ENCODE assay signal across 20 mouse cellular contexts in the genomic region with DNA sequence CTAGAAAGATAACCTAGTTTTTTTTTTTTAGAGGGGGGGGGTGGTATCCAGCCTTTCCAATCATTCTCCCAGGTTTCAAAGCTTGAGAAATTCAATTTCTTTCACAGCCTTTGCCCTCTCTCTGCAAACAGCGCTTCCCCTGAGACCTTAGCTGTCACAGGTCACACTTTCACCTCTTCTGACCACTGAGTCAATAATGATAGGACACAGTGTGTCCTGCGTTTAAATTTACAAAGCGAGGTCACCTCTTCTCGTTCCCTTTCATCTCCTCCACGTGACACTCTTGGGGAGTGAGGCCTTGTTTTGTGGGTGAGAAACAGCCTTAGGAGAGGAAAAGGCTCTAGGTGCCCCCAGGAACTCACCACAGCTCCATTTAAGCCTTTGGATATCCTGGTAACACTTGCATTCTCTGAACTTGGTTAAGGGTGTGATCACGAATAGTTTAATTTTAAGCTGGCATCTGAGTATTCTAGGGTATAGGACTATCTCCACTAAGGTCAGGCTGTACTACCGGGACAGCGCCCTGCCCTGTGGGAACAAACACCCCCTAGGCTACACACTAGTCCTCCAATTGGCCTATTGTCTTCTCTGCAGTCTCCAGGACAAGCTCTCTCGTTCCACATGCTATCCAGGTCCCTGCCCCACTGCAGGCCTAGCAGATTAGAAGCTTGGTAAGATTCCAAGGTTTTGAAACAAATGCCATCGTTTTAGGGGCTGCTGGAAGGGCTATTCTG. TPM values are rescaled to one million over a fixed set of nuclear protein-coding genes. Genes with fewer than 3 reads are reported as not detected.
DNase-seq lines count a peak whose midpoint lies in the region; ATAC-seq and TF ChIP-seq lines count a peak whose summit lies in the region.
"Had no signal": no experiment of that assay in that cellular context is flagged by ENCODE, and none has a peak within 500 bp of the region (broad histone marks: within the 10 kb centered on the region; RNA-seq: fewer than 3 reads in every experiment).

No protein-coding gene starts in this region.

- peak; percentile 52; the same call in 1 of the 2 replicates for TF ChIP-seq EP300 in ES-Bruce4 (IDR thresholded peaks at IDR 0.05; ENCODE audit: insufficient read depth, low read depth, low read length)

- 43% methylated on average over 10 of the region's 10 CpGs for WGBS in embryonic facial prominence, embryonic 14.5 days
- WGBS in embryonic facial prominence, embryonic 10.5 days: 43% methylated on average over 10 of the region's 10 CpGs
- WGBS in hindbrain, embryonic 13.5 days: 56% methylated on average over 10 of the region's 10 CpGs
- 53% methylated on average over 10 of the region's 10 CpGs for WGBS in hindbrain, embryonic 16.5 days
- 34% methylated on average over 10 of the region's 10 CpGs for WGBS in liver, embryonic 15.5 days (ENCODE audit: insufficient replicate concordance)
- 70% methylated on average over 10 of the region's 10 CpGs for WGBS in thymus, adult 2 months

- H3K9ac ChIP-seq in embryonic facial prominence, embryonic 14.5 days (ENCODE audit: low read depth, low read length): no peak overlapping the region
- no peak overlapping the region for H3K9ac ChIP-seq in hindbrain, embryonic 13.5 days
- H3K9ac ChIP-seq in hindbrain, embryonic 16.5 days (ENCODE audit: low read depth, low read length): no peak overlapping the region
- peak overlapping the region; percentile 34; the same call in 1 of the 2 replicates for H3K9ac ChIP-seq in ES-Bruce4 (ENCODE audit: low read depth, poor library complexity, severe bottlenecking)
- H3K9ac ChIP-seq in liver, embryonic 15.5 days: no peak overlapping the region
- H3K9ac ChIP-seq: embryonic facial prominence, embryonic 15.5 days; neural tube, embryonic 13.5 days had no signal

- no peaks in the 10 kb centered on the region for H3K36me3 ChIP-seq in embryonic facial prominence, embryonic 14.5 days (ENCODE audit: control insufficient read depth, insufficient read depth, low read length)
- H3K36me3 ChIP-seq in embryonic facial prominence, embryonic 10.5 days (replicated peaks): peaks cover 4% of the 10 kb centered on the region; the same call in 1 of the 2 replicates
- H3K36me3 ChIP-seq in hindbrain, embryonic 13.5 days: peaks cover 43% of the 10 kb centered on the region
- H3K36me3 ChIP-seq in hindbrain, embryonic 16.5 days (ENCODE audit: control insufficient read depth, insufficient read depth, low read length): no peaks in the 10 kb centered on the region; the same call in 1 of the 2 replicates
- H3K36me3 ChIP-seq in ES-Bruce4 (ENCODE audit: control insufficient read depth, insufficient read depth, low read length, poor library complexity, severe bottlenecking): no peaks in the 10 kb centered on the region
- no peaks in the 10 kb centered on the region for H3K36me3 ChIP-seq in liver, embryonic 15.5 days (replicated peaks)
- H3K36me3 ChIP-seq in thymus, adult 2 months (ENCODE audit: control insufficient read depth, insufficient read depth, low read length): no peaks in the 10 kb centered on the region
- H3K36me3 ChIP-seq: embryonic facial prominence, embryonic 15.5 days had no signal

- H3K9me3 ChIP-seq in embryonic facial prominence, embryonic 14.5 days (ENCODE audit: control insufficient read depth, low read length): no peaks in the 10 kb centered on the region
- no peaks in the 10 kb centered on the region for H3K9me3 ChIP-seq in embryonic facial prominence, embryonic 10.5 days
- no peaks in the 10 kb centered on the region for H3K9me3 ChIP-seq in hindbrain, embryonic 13.5 days
- H3K9me3 ChIP-seq in hindbrain, embryonic 16.5 days (ENCODE audit: control insufficient read depth, low read length): no peaks in the 10 kb centered on the region
- H3K9me3 ChIP-seq in ES-Bruce4 (replicated peaks; ENCODE audit: control insufficient read depth, insufficient read depth, low read length, poor library complexity, severe bottlenecking): no peaks in the 10 kb centered on the region
- H3K9me3 ChIP-seq in liver, embryonic 15.5 days (replicated peaks): no peaks in the 10 kb centered on the region
- H3K9me3 ChIP-seq: embryonic facial prominence, embryonic 15.5 days; neural tube, embryonic 13.5 days had no signal

- ATAC-seq in embryonic facial prominence, embryonic 14.5 days (ENCODE audit: low read depth): no peak
- no peak for ATAC-seq in hindbrain, embryonic 13.5 days (ENCODE audit: low FRiP score)
- no peak for ATAC-seq in hindbrain, embryonic 16.5 days
- ATAC-seq in liver, embryonic 15.5 days (ENCODE audit: insufficient read depth): peak; percentile 76
- ATAC-seq: activated CD4-positive, CD25-positive, alpha-beta regulatory T cell, adult 4 months had no signal

- no peak overlapping the region for H3K4me3 ChIP-seq in embryonic facial prominence, embryonic 14.5 days (ENCODE audit: low read depth, low read length)
- H3K4me3 ChIP-seq in embryonic facial prominence, embryonic 10.5 days: no peak overlapping the region
- no peak overlapping the region for H3K4me3 ChIP-seq in hindbrain, embryonic 13.5 days
- no peak overlapping the region for H3K4me3 ChIP-seq in hindbrain, embryonic 16.5 days (ENCODE audit: low read length)
- H3K4me3 ChIP-seq in ES-Bruce4 (ENCODE audit: low read depth, low read length): peak overlapping the region; percentile 34; the same call in 1 of the 2 replicates
- H3K4me3 ChIP-seq in liver, embryonic 15.5 days (replicated peaks): peak overlapping the region; percentile 21
- H3K4me3 ChIP-seq in thymus, adult 2 months (ENCODE audit: control insufficient read depth, insufficient read depth, low read length): no peak overlapping the region
- H3K4me3 ChIP-seq: embryonic facial prominence, embryonic 15.5 days; neural tube, embryonic 13.5 days had no signal

- no peak for TF ChIP-seq POLR2A in ES-Bruce4 (IDR thresholded peaks at IDR 0.05; ENCODE audit: insufficient read depth, low read length)
- TF ChIP-seq POLR2A in thymus, adult 2 months (IDR thresholded peaks at IDR 0.05; ENCODE audit: control insufficient read depth, extremely low read depth, insufficient read depth, low read length, poor library complexity): no peak

- no peak overlapping the region for H3K27ac ChIP-seq in embryonic facial prominence, embryonic 14.5 days (replicated peaks; ENCODE audit: low read depth, low read length)
- H3K27ac ChIP-seq in embryonic facial prominence, embryonic 10.5 days (replicated peaks): no peak overlapping the region
- H3K27ac ChIP-seq in hindbrain, embryonic 13.5 days: 0 out of 2 replicates have a peak overlapping the region, but pooled peaks have one; percentile 23
- no peak overlapping the region for H3K27ac ChIP-seq in hindbrain, embryonic 16.5 days (ENCODE audit: low read depth, low read length)
- H3K27ac ChIP-seq in ES-Bruce4 (ENCODE audit: insufficient read depth, low read length): peak overlapping the region; percentile 16
- H3K27ac ChIP-seq in liver, embryonic 15.5 days (replicated peaks): peak overlapping the region; percentile 77
- no peak overlapping the region for H3K27ac ChIP-seq in thymus, adult 2 months (ENCODE audit: control insufficient read depth, insufficient read depth, low read length)
- H3K27ac ChIP-seq: embryonic facial prominence, embryonic 15.5 days; neural tube, embryonic 13.5 days had no signal

- 0 out of 2 replicates have a peak, but pooled peaks cover 3% of the 10 kb centered on the region for H3K4me1 ChIP-seq in embryonic facial prominence, embryonic 14.5 days (ENCODE audit: control insufficient read depth, insufficient read depth, low read length)
- peaks cover 19% of the 10 kb centered on the region for H3K4me1 ChIP-seq in embryonic facial prominence, embryonic 10.5 days
- H3K4me1 ChIP-seq in hindbrain, embryonic 13.5 days (replicated peaks): peaks cover 57% of the 10 kb centered on the region
- H3K4me1 ChIP-seq in hindbrain, embryonic 16.5 days (ENCODE audit: control insufficient read depth, insufficient read depth, low read depth, low read length): peaks cover 11% of the 10 kb centered on the region
- peaks cover 9% of the 10 kb centered on the region for H3K4me1 ChIP-seq in ES-Bruce4 (ENCODE audit: control insufficient read depth, insufficient read depth, low read length)
- H3K4me1 ChIP-seq in liver, embryonic 15.5 days (replicated peaks): no peaks in the 10 kb centered on the region
- H3K4me1 ChIP-seq in thymus, adult 2 months (replicated peaks; ENCODE audit: control insufficient read depth, insufficient read depth, low read length): no peaks in the 10 kb centered on the region

- no peak for DNase-seq in embryonic facial prominence, embryonic 14.5 days (ENCODE audit: low spot score)
- no peak for DNase-seq in embryonic facial prominence, embryonic 10.5 days (ENCODE audit: low spot score)
- DNase-seq in adrenal gland, adult 2 months: no peak
- DNase-seq in thymus, adult 2 months: no peak
- DNase-seq: adrenal gland, postnatal 25 days; cerebellum, adult 8-10 months; gastrocnemius, postnatal 25 days; kidney, adult 2 months; kidney, postnatal 36 days; lung, postnatal 10 days; right cerebral cortex, postnatal 25 days had no signal

- H3K4me2 ChIP-seq in embryonic facial prominence, embryonic 14.5 days (ENCODE audit: low read depth, low read length): 0 out of 2 replicates have a peak overlapping the region, but pooled peaks have one; percentile 6
- no peak overlapping the region for H3K4me2 ChIP-seq in hindbrain, embryonic 13.5 days
- H3K4me2 ChIP-seq in hindbrain, embryonic 16.5 days (ENCODE audit: low read length): no peak overlapping the region
- H3K4me2 ChIP-seq in liver, embryonic 15.5 days: peak overlapping the region; percentile 36
- H3K4me2 ChIP-seq: neural tube, embryonic 13.5 days had no signal

- TF ChIP-seq CTCF in ES-Bruce4 (IDR thresholded peaks at IDR 0.05; ENCODE audit: low read depth, low read length): no peak
- TF ChIP-seq CTCF in thymus, adult 2 months (IDR thresholded peaks at IDR 0.05; ENCODE audit: borderline replicate concordance, control insufficient read depth, extremely low read depth, insufficient read depth, low read length, poor library complexity): no peak

- no peaks in the 10 kb centered on the region; the same call in 1 of the 2 replicates for H3K27me3 ChIP-seq in embryonic facial prominence, embryonic 14.5 days (replicated peaks; ENCODE audit: control insufficient read depth, insufficient read depth, low read length)
- peaks cover 73% of the 10 kb centered on the region for H3K27me3 ChIP-seq in embryonic facial prominence, embryonic 10.5 days (replicated peaks; ENCODE audit: low read depth, poor library complexity, severe bottlenecking)
- H3K27me3 ChIP-seq in hindbrain, embryonic 13.5 days: no peaks in the 10 kb centered on the region
- H3K27me3 ChIP-seq in hindbrain, embryonic 16.5 days (replicated peaks; ENCODE audit: control insufficient read depth, insufficient read depth, low read length): no peaks in the 10 kb centered on the region
- no peaks in the 10 kb centered on the region for H3K27me3 ChIP-seq in ES-Bruce4 (ENCODE audit: control insufficient read depth, insufficient read depth, low read length, poor library complexity, severe bottlenecking)
- peaks cover 6% of the 10 kb centered on the region; the same call in 1 of the 2 replicates for H3K27me3 ChIP-seq in liver, embryonic 15.5 days
- H3K27me3 ChIP-seq in thymus, adult 2 months (ENCODE audit: control insufficient read depth, insufficient read depth, low read length): no peaks in the 10 kb centered on the region; the same call in 1 of the 2 replicates
- H3K27me3 ChIP-seq: neural tube, embryonic 13.5 days had no signal

RNA-seq across cellular contexts. Expression of a gene that starts 23.1 kb away (rescaled TPM):
- polyA plus RNA-seq in embryonic facial prominence, embryonic 14.5 days (2014; fragmentation: Nextera tagmentation; extraction: Ambion mirVana): 18.4 and 27.3 TPM in 2 replicates
- polyA plus RNA-seq in embryonic facial prominence, embryonic 10.5 days (2016; fragmentation: Nextera tagmentation; extraction: Ambion mirVana): 6.8 and 8.0 TPM in 2 replicates
- polyA plus RNA-seq in hindbrain, embryonic 13.5 days (2015; fragmentation: Nextera tagmentation; extraction: Ambion mirVana): 5.3 and 6.1 TPM in 2 replicates
- polyA plus RNA-seq in hindbrain, embryonic 16.5 days (2015; fragmentation: Nextera tagmentation; extraction: Ambion mirVana): 8.9 and 9.4 TPM in 2 replicates
- polyA plus RNA-seq in ES-Bruce4 (2011; ENCODE audit: insufficient read depth, insufficient read length, low read depth, missing spikeins): 64.0 and 68.1 TPM in 2 replicates
- 3.4 and 3.6 TPM in 2 replicates for polyA plus RNA-seq in liver, embryonic 15.5 days (2015; fragmentation: Nextera tagmentation; extraction: Ambion mirVana)
- 100 to 1,000 TPM; 137 to 190 TPM for total RNA-seq in adrenal gland, adult 2 months (2021)
- polyA plus RNA-seq in adrenal gland, adult 2 months (2012; rRNA removed): 137 and 140 TPM in 2 replicates
- 19.5 and 48.9 TPM in 2 replicates for polyA plus RNA-seq in thymus, adult 2 months (2012; rRNA removed)
- total RNA-seq: megakaryocyte, adult 5-6 weeks; monocyte, adult 5-6 weeks had no signal
- polyA plus RNA-seq: activated CD4-positive, CD25-positive, alpha-beta regulatory T cell, adult 4 months had no signal

Comparison
In these comparisons a context has a peak if more than half of its experiments do, and no peak if none do; other contexts are left out.
1. H3K27ac ChIP-seq: peak in hindbrain, embryonic 13.5 days (single experiment), ES-Bruce4 (single experiment) and liver, embryonic 15.5 days (single experiment); none in embryonic facial prominence, embryonic 14.5 days (single experiment), embryonic facial prominence, embryonic 10.5 days (single experiment), hindbrain, embryonic 16.5 days (single experiment) and thymus, adult 2 months (single experiment).
2. H3K4me2 ChIP-seq: peak in embryonic facial prominence, embryonic 14.5 days (single experiment) and liver, embryonic 15.5 days (single experiment); none in hindbrain, embryonic 13.5 days (single experiment) and hindbrain, embryonic 16.5 days (single experiment).
3. H3K4me3 ChIP-seq: peak in ES-Bruce4 (single experiment) and liver, embryonic 15.5 days (single experiment); none in embryonic facial prominence, embryonic 14.5 days (single experiment), embryonic facial prominence, embryonic 10.5 days (single experiment), hindbrain, embryonic 13.5 days (single experiment), hindbrain, embryonic 16.5 days (single experiment) and thymus, adult 2 months (single experiment).